9 mouse cellular contexts compared by ENCODE assay signal in the genomic region with DNA sequence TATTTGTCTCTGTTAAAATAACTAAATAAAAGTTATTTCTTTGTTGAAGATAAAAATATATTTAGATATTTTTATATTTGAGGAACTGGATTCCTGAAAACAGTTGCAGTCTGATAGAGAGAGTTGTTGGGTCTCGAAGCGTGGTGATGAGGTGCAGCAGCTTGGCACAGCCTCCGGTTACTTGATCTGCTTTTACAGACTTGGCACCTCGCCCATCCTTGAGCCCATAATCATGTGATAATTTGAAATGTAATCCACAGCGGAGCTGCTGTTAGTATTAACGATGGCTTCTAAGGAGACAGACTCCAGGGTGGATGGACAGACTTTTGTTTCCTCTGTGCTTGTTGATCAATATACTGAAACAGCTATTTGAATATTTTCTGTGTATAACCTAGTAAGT. TPM values are rescaled to one million over a fixed set of nuclear protein-coding genes. Genes with fewer than 3 reads are reported as not detected.
A peak's percentile ranks its signal among the peaks of the same experiment; 100 is the strongest.
DNase-seq lines count a peak whose midpoint lies in the region; ATAC-seq and TF ChIP-seq lines count a peak whose summit lies in the region.
"Had no signal": no experiment of that assay in that cellular context is flagged by ENCODE, and none has a peak within 500 bp of the region (broad histone marks: within the 10 kb centered on the region; RNA-seq: fewer than 3 reads in every experiment).

No protein-coding gene starts in this region.

- H3K27ac ChIP-seq in lung, postnatal 0 days (ENCODE audit: low read length), result no peak overlapping the region
- H3K27ac ChIP-seq in stomach, embryonic 14.5 days (ENCODE audit: low read length), result no peak overlapping the region
- H3K27ac ChIP-seq in thymus, adult 2 months (ENCODE audit: control insufficient read depth, insufficient read depth, low read length), result no peak overlapping the region
- H3K27ac ChIP-seq: macrophage had no signal

- H3K9ac ChIP-seq in lung, postnatal 0 days (replicated peaks; ENCODE audit: low read depth), result no peak overlapping the region
- no peak overlapping the region for H3K9ac ChIP-seq in stomach, embryonic 14.5 days (replicated peaks; ENCODE audit: low read depth, low read length)

- H3K4me1 ChIP-seq in lung, postnatal 0 days (ENCODE audit: insufficient read depth, low read depth, low read length), result peaks cover 11% of the 10 kb centered on the region; the same call in 1 of the 2 replicates
- peaks cover 36% of the 10 kb centered on the region for H3K4me1 ChIP-seq in stomach, embryonic 14.5 days (ENCODE audit: control insufficient read depth, insufficient read depth, low read length)
- peaks cover 4% of the 10 kb centered on the region; the same call in 1 of the 2 replicates for H3K4me1 ChIP-seq in thymus, adult 2 months (replicated peaks; ENCODE audit: control insufficient read depth, insufficient read depth, low read length)

- no peak overlapping the region for H3K4me2 ChIP-seq in lung, postnatal 0 days (replicated peaks; ENCODE audit: low read depth, low read length)
- no peak overlapping the region for H3K4me2 ChIP-seq in stomach, embryonic 14.5 days (replicated peaks; ENCODE audit: low read depth, low read length)

- 7% methylated on average over 6 of the region's 6 CpGs for WGBS in lung, postnatal 0 days
- WGBS in stomach, embryonic 14.5 days, result 24% methylated on average over 6 of the region's 6 CpGs
- WGBS in thymus, adult 2 months, result 69% methylated on average over 6 of the region's 6 CpGs

- H3K27me3 ChIP-seq in lung, postnatal 0 days (replicated peaks; ENCODE audit: insufficient read depth, low read length), result no peaks in the 10 kb centered on the region
- H3K27me3 ChIP-seq in stomach, embryonic 14.5 days (ENCODE audit: control insufficient read depth, insufficient read depth, low read length), result no peaks in the 10 kb centered on the region
- H3K27me3 ChIP-seq in thymus, adult 2 months (ENCODE audit: control insufficient read depth, insufficient read depth, low read length), result no peaks in the 10 kb centered on the region

- H3K9me3 ChIP-seq in lung, postnatal 0 days (ENCODE audit: low read length), result no peaks in the 10 kb centered on the region
- no peaks in the 10 kb centered on the region for H3K9me3 ChIP-seq in stomach, embryonic 14.5 days (ENCODE audit: control insufficient read depth, low read depth, low read length)

- no peak overlapping the region for H3K4me3 ChIP-seq in lung, postnatal 0 days (ENCODE audit: low read depth, low read length)
- H3K4me3 ChIP-seq in stomach, embryonic 14.5 days (ENCODE audit: low read depth, low read length), result no peak overlapping the region
- H3K4me3 ChIP-seq in thymus, adult 2 months (ENCODE audit: control insufficient read depth, insufficient read depth, low read length), result no peak overlapping the region

- TF ChIP-seq CTCF in lung, postnatal 0 days (IDR thresholded peaks at IDR 0.05), result no peak
- TF ChIP-seq CTCF in thymus, adult 2 months (IDR thresholded peaks at IDR 0.05; ENCODE audit: borderline replicate concordance, control insufficient read depth, extremely low read depth, insufficient read depth, low read length, poor library complexity), result no peak

- TF ChIP-seq EP300 in lung, postnatal 0 days (IDR thresholded peaks at IDR 0.05), result 0 out of 2 replicates have a peak, but pooled peaks have one; percentile 6

- DNase-seq in urinary bladder, postnatal 14 days (ENCODE audit: low spot score), result peak; percentile 69
- DNase-seq in urinary bladder, adult 2 months (ENCODE audit: low spot score), result no peak
- peak; percentile 76 to 77 for DNase-seq in cerebellum, adult 18-20 months
- peak; percentile 62 for DNase-seq in gastrocnemius, postnatal 25 days
- DNase-seq in kidney, adult 18-20 months, result peak; percentile 74
- peak; percentile 82 for DNase-seq in lung, postnatal 0 days (ENCODE audit: low spot score)
- DNase-seq in thymus, adult 2 months, result no peak

- TF ChIP-seq POLR2A in thymus, adult 2 months (IDR thresholded peaks at IDR 0.05; ENCODE audit: control insufficient read depth, extremely low read depth, insufficient read depth, low read length, poor library complexity), result no peak

- no peaks in the 10 kb centered on the region for H3K36me3 ChIP-seq in lung, postnatal 0 days (ENCODE audit: insufficient read depth, low read length)
- no peaks in the 10 kb centered on the region for H3K36me3 ChIP-seq in stomach, embryonic 14.5 days (ENCODE audit: control insufficient read depth, insufficient read depth, low read length)
- H3K36me3 ChIP-seq in thymus, adult 2 months (ENCODE audit: control insufficient read depth, insufficient read depth, low read length), result peaks cover 3% of the 10 kb centered on the region; the same call in 1 of the 2 replicates

- ATAC-seq in lung, postnatal 0 days, result no peak; the same call in 1 of the 2 replicates
- 0 out of 2 replicates have a peak, but pooled peaks have one; percentile 23 for ATAC-seq in stomach, embryonic 14.5 days (ENCODE audit: insufficient number of reproducible peaks, insufficient read depth, low FRiP score, low read depth)

RNA-seq across cellular contexts. Expression of a gene that starts 35.3 kb away (rescaled TPM):
- 22.0 and 32.3 TPM in 2 replicates for polyA plus RNA-seq in urinary bladder, adult 2 months (2012; rRNA removed)
- 10 to 100 TPM; 31.8 to 35.9 TPM for total RNA-seq in gastrocnemius, postnatal 25 days (2021)
- 10.8 and 12.3 TPM in 2 replicates for polyA plus RNA-seq in lung, postnatal 0 days (2015; fragmentation: Nextera tagmentation; extraction: Ambion mirVana)
- polyA plus RNA-seq in stomach, embryonic 14.5 days (2014; fragmentation: Nextera tagmentation; extraction: Ambion mirVana), result 21.3 and 23.1 TPM in 2 replicates
- polyA plus RNA-seq in thymus, adult 2 months (2012; rRNA removed), result 37.0 and 55.1 TPM in 2 replicates

RNA-seq across cellular contexts. Expression of a gene that starts 53.0 kb away (rescaled TPM):
- polyA plus RNA-seq in urinary bladder, adult 2 months (2012; rRNA removed), result 39.9 and 43.1 TPM in 2 replicates
- 10 to 100 TPM; 47.3 to 65.2 TPM for total RNA-seq in gastrocnemius, postnatal 25 days (2021)
- polyA plus RNA-seq in lung, postnatal 0 days (2015; fragmentation: Nextera tagmentation; extraction: Ambion mirVana), result 41.2 and 43.8 TPM in 2 replicates
- polyA plus RNA-seq in stomach, embryonic 14.5 days (2014; fragmentation: Nextera tagmentation; extraction: Ambion mirVana), result 78.1 and 78.3 TPM in 2 replicates
- 13.6 and 17.7 TPM in 2 replicates for polyA plus RNA-seq in thymus, adult 2 months (2012; rRNA removed)

Comparison
In these comparisons a context has a peak if more than half of its experiments do, and no peak if none do; other contexts are left out.
1. DNase-seq: peak in urinary bladder, postnatal 14 days (single experiment), cerebellum, adult 18-20 months (2 of 2), gastrocnemius, postnatal 25 days (single experiment), kidney, adult 18-20 months (single experiment) and lung, postnatal 0 days (single experiment); none in urinary bladder, adult 2 months (single experiment) and thymus, adult 2 months (single experiment).